Mouse (Mus musculus): ENCODE data around the gene Sptlc2.

Gene Sptlc2

DNA sequence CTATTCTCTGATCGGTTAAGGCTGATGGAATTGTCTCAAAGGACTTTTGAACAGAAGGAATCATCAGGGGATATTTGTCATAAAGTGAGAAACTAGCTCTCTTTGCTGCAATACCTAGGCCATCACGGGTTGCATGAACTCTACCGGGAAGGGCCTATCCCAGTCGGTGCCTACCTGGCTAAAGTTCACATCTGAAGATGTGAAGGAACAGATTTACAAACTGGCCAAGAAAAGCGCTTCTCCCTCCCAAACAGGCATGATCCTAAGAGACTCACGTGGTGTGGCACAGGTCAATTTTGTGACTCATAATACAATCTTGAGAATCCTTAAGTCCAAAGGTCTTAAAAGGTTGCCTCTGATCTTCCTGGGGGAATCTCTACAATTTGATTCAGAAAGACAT lies 6.2 kb upstream of the Sptlc2 start:
- no peak for DNase-seq (ENCODE audit: low spot score in 2 of 2)

- DNase-seq (ENCODE audit: low spot score in 2 of 2), result no peak
Observed at GRCm38 (mm10) chr12:87393447-87394145, 5.4 kb upstream of the Sptlc2 start.

- no peak for DNase-seq (ENCODE audit: low spot score in 2 of 2)
Observed at GRCm38 (mm10) chr12:87391355-87391754, 3.2 kb upstream of the Sptlc2 start.

GRCm38 (mm10) chr12:87389231-87389630 lies 1.1 kb upstream of the Sptlc2 start:
- DNase-seq (ENCODE audit: low spot score in 2 of 2), result no peak

DNA sequence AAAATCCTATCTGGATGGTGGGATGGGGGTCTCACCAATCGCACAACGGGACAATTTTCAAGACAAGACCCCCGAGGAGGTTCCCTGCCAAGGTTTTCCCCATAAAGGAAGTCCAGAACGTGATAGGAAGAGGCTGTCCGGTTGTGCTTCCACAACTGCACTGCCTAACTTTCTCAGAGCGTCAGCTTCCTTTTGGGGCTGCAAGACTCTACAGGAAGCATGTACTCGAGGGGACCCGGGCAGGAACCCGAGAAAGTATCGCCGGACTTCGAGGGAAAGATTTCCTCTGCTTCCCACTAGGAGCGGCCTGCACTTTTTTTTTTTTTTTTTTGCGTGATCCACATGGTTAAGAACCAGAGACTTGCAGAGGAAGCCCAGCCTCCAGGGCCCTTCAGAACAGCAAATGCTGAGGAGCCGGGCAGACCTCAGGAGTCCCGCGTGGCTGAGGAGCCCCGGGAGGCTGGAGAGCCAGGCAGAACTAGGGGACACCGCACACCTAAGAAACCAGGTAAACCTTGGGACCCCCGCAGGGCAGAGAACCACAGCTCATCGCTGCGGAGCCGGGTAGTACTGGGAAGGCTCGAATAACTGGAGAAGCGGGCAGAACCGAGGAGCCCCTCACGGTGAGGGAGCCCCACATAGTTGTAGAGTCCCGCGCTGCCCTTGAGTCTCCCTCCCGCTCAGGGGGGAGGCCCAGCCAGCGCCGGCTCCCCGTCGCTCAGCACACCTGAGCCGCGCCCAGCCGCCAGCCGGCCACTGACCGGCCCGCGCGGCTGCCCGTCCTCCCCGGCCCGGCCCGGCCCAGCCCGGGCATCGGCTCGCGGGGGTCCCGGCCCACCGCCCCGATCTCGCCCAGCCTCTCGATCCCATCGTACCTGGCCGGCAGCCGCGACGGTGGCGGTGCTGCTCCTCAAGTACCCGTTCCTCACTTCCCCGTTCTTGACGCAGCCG lies 709 bp downstream of the Sptlc2 start:
- peak; percentile 24 to 28 for DNase-seq (ENCODE audit: low spot score in 2 of 2)

- DNase-seq (ENCODE audit: low spot score in 2 of 2), result no peak
Observed at GRCm38 (mm10) chr12:87385051-87385450, 3.1 kb downstream of the Sptlc2 start.

DNA sequence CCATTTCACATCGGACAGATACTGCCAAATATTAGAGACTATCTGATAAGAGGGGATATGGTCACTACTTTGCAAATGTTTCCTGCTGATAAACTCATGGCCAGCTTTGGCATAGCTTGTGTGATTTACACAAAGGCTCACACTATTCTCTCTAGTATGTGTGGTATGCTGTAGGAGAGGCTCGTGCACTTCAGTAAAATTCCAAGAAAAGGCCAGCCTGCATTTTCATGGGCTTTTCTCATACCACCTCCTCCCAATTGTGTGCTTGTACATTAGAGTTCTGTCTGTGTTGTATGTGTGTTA lies 6.8 kb downstream of the Sptlc2 start:
- DNase-seq (ENCODE audit: low spot score in 2 of 2), result no peak

- DNase-seq (ENCODE audit: low spot score in 2 of 2), result no peak
Observed at GRCm38 (mm10) chr12:87380586-87381379, 7.4 kb downstream of the Sptlc2 start.

GRCm38 (mm10) chr12:87379496-87379895 lies 8.7 kb downstream of the Sptlc2 start:
- no peak for DNase-seq (ENCODE audit: low spot score in 2 of 2)

DNA sequence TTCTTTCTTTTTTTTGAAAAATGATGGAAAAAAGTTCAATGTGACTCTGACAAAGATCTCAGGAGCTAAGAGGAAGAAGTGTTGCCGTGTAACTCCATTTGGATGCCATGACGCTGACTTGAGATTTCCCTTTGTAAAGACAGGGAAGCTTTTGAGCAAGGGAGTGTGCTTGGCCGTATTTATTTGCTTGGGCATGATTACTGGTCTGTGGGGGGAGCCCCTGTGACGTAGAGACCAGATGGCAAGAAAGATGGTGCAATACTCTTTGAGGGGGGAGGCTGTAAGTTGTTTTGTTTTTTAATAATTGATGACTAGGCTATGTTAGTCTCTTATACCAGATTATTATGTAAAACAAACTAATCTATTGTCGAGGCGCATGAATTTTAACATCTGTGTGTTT lies 14.0 kb downstream of the Sptlc2 start:
- DNase-seq (ENCODE audit: low spot score in 2 of 2), result no peak

DNA sequence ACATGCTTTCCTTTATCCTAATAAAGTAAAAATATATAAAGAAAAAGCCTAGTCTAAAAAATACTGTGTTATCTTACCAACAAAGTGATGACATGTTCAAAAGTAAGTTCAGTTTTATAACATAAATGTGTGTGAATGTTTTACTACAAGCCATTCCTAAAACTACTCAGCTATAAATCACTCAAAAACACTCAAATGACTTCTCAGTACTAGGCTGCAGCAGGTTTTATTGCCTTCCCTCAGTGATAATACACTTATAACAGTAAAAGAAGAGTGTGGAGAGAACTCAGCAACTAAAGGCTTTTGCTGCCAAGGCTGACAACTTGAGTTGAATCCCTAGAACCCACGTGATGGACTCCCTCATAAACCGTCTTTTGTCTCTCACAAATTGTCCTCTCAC lies 18.8 kb downstream of the Sptlc2 start:
- no peak for DNase-seq (ENCODE audit: low spot score in 2 of 2)

GRCm38 (mm10) chr12:87368092-87368491 lies 20.1 kb downstream of the Sptlc2 start:
- DNase-seq (ENCODE audit: low spot score in 2 of 2), result no peak

DNA sequence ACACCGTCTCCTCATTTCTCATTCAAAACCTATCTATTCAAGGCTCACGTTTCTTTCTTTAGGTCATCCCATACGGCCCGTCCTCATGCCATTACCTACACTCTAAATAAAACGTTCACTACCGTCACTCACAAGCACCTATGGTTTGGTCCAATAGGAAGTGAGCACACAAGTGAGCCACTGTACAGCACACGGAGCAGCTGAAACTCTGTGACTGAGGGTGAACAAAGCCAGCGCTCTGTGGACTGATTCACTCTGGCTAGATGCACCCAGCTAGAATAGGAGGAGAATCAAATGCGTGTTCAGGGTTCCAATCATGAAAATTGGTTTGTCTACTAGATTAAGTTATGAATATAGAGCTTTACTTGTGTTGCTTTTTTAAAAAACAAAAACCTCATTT lies 22.5 kb downstream of the Sptlc2 start:
- no peak for DNase-seq (ENCODE audit: low spot score in 2 of 2)

- no peak for DNase-seq (ENCODE audit: low spot score in 2 of 2)
Observed at GRCm38 (mm10) chr12:87362111-87362510, 26.0 kb downstream of the Sptlc2 start.

DNA sequence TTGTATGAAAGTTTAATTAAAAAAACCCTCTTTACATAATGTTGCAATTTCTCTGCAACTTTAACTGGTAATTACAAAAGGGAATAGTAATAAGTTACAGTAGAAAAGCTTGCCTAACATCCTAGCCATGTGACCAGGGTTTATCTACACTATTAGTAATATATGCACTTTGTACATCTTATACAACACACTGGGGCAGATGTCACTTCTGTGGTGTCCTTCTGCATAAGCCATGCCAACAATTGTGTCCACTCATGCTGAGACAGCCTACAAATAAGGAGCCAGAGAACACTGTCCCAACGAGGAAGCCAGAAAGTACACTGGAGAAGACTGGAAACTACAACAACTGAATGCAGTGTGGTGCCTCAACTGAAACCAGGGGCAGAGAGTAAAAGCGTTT lies 40.1 kb downstream of the Sptlc2 start:
- DNase-seq (ENCODE audit: low spot score in 2 of 2), result no peak

- no peak for DNase-seq (ENCODE audit: low spot score in 2 of 2)
Observed at GRCm38 (mm10) chr12:87347511-87347910, 40.6 kb downstream of the Sptlc2 start.

DNA sequence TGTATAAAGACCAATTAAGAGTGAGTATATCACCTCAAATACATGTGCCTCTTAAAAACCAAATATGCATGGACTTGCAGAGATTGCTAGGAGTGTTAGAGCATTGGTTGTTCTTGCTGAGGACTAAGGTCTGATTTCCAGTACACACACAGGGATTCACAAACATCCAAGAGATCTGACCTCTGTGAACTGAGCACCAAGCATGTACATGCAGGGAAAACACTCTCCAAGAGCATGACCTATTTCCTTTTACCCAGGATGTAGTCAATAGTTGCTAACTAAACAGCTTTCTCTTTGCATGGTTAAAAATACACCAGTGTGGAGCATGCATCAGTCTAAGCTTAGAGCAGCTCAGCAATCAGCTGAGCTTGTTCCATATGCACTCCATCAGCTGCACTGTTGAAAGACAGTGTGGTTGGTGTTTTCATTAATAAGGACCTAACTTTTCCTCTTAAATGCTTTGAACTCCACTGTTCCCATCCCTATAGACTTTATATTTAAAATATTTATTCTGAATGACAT lies 45.0 kb downstream of the Sptlc2 start:
- no peak for DNase-seq (ENCODE audit: low spot score in 2 of 2)

DNA sequence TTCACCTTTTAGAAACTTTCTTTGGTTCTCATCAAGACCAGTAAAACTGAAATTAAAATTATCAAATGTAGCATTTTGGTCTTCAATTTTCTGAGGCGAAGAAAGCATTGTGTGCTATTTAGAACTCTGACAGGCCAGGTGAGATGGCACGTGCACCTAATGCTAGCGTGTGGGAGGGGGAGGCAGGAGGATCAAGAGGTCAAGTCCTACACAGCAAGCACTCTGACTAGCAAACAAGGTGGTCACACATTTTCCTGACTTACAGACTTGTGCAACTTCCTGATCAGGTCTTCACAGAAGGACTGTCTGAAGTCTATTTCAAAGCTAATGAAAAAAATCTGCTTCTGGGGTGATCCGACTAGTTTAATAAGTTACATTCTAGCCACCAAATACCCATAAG lies 50.1 kb downstream of the Sptlc2 start:
- no peak for DNase-seq (ENCODE audit: low spot score in 2 of 2)

GRCm38 (mm10) chr12:87334886-87335285 lies 53.3 kb downstream of the Sptlc2 start:
- DNase-seq (ENCODE audit: low spot score in 2 of 2), result no peak

DNA sequence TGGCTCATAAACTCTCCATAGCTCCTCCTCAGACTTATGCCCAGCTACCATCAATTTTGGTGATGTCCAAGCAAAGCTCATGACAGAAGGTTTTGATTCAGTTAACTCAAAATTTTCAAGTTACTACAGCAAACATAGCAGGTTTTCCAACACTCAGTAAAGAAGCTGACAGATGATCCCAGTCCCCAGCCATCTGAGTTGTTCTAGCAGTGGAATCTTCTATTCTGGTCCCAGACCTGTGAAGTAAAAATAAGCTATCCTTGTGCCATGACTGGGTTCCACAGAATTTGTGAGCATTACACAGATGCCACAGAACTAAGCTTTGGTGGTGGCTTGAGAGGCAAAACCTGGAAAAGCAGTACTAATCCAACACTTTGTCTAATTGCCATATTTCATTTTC lies 54.4 kb downstream of the Sptlc2 start:
- no peak for DNase-seq (ENCODE audit: low spot score in 2 of 2)

DNA sequence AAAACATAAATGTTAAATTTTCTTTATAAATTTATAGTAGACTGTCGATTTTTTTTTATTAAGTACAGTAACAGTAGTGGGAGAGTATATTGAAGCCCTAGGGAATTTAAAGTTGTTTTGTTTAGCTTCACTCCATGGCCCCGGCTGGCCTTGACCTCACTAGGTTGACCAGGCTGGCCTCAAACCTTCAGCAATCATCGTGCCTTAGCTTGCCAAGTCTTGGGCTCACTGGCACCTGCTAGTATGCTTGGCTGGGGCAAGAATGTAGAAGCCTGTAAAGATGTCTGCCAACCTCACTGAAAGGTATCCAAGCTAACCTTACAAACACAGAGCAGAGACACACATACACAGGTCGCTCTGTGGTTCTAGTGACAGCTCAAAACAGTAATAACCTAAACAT lies 55.6 kb downstream of the Sptlc2 start:
- no peak for DNase-seq (ENCODE audit: low spot score in 2 of 2)

DNA sequence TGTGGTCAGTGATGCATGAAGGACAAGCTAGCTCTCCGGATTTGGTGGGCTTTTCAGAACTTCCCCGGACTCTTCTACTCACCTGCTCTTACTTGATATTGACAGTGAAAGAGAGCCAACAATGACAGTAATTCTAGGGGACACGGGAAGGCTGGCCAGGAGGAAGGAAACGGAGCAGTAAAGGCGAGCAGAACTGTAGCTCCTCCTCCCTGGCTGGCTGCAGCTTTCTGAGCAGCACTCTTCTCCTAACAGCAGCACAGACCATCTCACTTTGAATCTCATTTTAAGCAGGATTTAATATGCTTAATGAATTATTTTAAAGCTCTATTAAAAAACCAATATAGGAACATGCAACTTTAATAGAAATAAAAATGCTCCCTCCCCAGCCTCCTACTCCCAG lies 56.2 kb downstream of the Sptlc2 start:
- DNase-seq (ENCODE audit: low spot score in 2 of 2), result no peak
